Mouse (Mus musculus): ENCODE results near the gene Dlst. TPM values are rescaled to one million over a fixed set of nuclear protein-coding genes. Genes with fewer than 3 reads are reported as not detected.

Dlst gene
- 55.3 and 55.9 TPM in 2 replicates for polyA plus RNA-seq (2021; fragmentation: Nextera tagmentation)
- long read RNA-seq, experiment 1, transcript Dlst-201 (15 exons, 2,764 nt) = major isoform, 294 of 432 reads
- long read RNA-seq, experiment 1, partial matches to known transcripts = 64 of 432 reads
- long read RNA-seq, experiment 1, other reads (novel, unspliced or antisense) = 67 of 432 reads
- long read RNA-seq, experiment 2, transcript Dlst-201 (15 exons, 2,764 nt) = major isoform, 26 of 71 reads
- long read RNA-seq, experiment 2, partial matches to known transcripts = 43 of 71 reads
- long read RNA-seq, experiment 2, other reads (novel, unspliced or antisense) = 1 of 71 reads

DNA sequence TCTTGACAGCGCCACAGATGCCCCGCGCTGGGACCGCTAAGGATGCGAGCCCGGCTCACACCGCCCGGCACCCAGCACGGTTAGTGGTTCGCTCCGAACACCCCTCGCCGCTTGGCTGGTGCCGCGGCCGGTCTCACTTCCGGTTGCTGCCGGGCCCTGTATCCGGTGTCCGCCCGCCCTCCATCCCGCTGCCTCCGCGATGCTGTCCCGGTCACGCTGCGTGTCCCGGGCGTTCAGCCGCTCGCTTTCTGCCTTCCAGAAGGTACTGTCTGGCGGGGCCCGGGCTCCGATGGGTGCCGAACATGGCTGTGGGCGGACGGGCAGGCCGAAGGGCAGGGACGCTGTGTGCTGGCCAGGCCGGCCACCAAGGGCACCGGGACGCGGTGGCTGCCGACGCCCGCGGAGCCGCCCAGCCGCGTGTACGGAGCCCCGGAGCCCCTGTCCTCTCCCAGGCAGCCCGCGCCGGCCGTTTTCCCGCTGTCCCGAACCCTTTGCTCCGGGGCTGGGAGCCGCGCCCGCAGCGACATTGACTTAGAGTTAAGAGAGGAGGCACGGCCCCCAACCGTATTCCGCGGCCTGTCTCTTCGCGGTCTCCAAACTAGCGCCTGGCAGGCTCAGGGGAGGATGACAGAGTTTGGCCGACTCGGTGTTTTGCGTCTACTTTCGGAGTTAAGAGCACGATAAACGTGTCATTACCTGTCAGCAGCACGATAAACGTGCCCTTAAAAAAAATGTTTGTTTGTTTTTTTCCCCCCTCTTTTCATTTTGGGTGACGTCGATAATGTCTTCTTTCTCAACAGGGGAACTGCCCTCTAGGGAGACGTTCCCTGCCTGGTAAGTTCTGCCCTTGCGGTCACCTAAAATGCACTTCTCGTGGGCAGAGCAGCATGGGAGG, at the start of gene Dlst, which contains the start of gene Prox2:
TSS of gene Dlst (plus strand) at position 136 of the 895 bp plus-strand sequence.
TSS of gene Prox2 (minus strand) at position 62 of the 895 bp plus-strand sequence.

DNA sequence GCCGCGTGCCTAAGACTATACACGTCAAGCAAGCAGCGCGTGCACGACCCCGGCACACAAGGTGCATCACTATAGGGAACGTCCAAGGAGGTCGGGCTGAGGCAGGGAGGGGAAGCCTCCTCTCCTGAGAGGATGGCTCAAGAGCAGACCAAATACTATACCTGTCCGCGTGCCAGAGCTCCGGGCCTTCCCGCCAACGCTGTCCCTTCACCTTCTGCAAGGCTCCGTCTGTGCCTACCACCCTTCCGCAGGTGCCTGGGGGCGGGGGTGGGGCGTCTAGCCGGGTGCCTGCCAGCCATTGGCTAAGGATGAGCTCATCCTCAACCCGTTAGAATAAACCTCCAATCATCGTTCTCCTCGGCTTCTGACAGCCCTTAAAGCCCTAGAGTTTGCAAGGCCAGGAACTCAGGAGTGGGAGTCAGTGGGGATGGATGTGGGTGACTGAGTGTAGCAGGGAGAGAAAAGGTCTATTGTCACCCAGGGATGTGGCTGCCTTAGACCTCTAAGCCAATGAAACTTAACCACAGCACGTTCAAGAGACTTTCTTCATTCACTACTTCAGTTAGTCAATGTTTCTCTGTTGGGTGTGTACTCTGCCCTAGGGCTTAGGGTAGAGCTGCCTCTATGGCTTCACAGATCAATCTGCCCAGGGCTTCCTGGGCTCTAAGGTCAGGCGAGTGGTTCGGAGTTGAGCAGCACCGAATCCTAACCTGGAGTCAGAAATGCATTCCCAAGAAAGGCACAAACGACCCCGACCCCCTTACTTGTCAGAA, 40.6 kb downstream of the Dlst start, which contains the start of gene Rps6kl1:
TSS of gene Rps6kl1 (minus strand) at position 263 of the 773 bp plus-strand sequence.

DNA sequence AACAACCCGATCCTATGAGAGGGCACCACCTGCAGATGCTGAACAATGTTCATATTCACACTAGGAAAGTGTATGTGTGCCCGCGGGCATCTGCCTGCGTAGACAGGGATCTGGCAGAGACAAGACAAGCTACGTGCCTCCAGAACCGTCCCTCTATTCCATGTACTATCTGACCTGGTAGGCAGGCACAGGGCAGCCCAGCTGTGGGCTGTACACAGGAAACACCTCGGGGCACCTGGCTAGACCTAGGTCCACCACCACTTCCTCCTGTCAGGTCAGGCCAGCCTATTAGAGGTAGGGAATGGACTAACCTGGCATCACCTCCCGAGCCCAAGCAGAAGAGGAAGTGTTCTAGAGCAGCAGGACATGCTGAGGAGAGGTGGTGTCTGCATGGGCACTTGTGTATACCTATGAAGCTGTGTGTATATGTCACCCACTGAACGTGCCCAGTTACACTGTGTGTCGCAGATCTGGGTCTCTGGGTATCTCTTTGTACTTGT, 67.2 kb downstream of the Dlst start, which contains the start of gene Pgf:
TSS of gene Pgf (minus strand) at position 51 of the 500 bp plus-strand sequence.

Other genes starting within 250 kb of the Dlst start
- 0.04 TPM in 1 of 2 replicates, not detected in the other for gene Ltbp2, start 234.3 kb upstream of the Dlst start, polyA plus RNA-seq (2021; fragmentation: Nextera tagmentation)
- 66.0 and 72.3 TPM in 2 replicates for gene Fcf1, start 139.9 kb upstream of the Dlst start, polyA plus RNA-seq (2021; fragmentation: Nextera tagmentation)
- gene Arel1, start 139.9 kb upstream of the Dlst start, polyA plus RNA-seq (2021; fragmentation: Nextera tagmentation) = 13.0 and 15.5 TPM in 2 replicates
- 8.1 and 18.9 TPM in 2 replicates for gene Ylpm1, start 114.5 kb upstream of the Dlst start, polyA plus RNA-seq (2021; fragmentation: Nextera tagmentation)
- 1.0 and 1.6 TPM in 2 replicates for gene Prox2, start 74 bp upstream of the Dlst start, polyA plus RNA-seq (2021; fragmentation: Nextera tagmentation)
- gene Rps6kl1, start 40.4 kb downstream of the Dlst start, polyA plus RNA-seq (2021; fragmentation: Nextera tagmentation) = 18.1 and 20.4 TPM in 2 replicates
- 2.9 and 3.6 TPM in 2 replicates for gene Pgf, start 67.0 kb downstream of the Dlst start, polyA plus RNA-seq (2021; fragmentation: Nextera tagmentation)
- gene Eif2b2, start 108.6 kb downstream of the Dlst start, polyA plus RNA-seq (2021; fragmentation: Nextera tagmentation) = 67.2 and 74.8 TPM in 2 replicates
- 6.5 TPM in 2 replicates for gene Mlh3, start 159.8 kb downstream of the Dlst start, polyA plus RNA-seq (2021; fragmentation: Nextera tagmentation)
- 81.9 and 94.4 TPM in 2 replicates for gene Acyp1, start 177.6 kb downstream of the Dlst start, polyA plus RNA-seq (2021; fragmentation: Nextera tagmentation)
- 1.2 and 1.4 TPM in 2 replicates for gene Zc2hc1c, start 177.8 kb downstream of the Dlst start, polyA plus RNA-seq (2021; fragmentation: Nextera tagmentation)
- 2.5 and 3.7 TPM in 2 replicates for gene Nek9, start 228.5 kb downstream of the Dlst start, polyA plus RNA-seq (2021; fragmentation: Nextera tagmentation)